8 mouse cellular contexts compared by ENCODE assay signal in the genomic region with DNA sequence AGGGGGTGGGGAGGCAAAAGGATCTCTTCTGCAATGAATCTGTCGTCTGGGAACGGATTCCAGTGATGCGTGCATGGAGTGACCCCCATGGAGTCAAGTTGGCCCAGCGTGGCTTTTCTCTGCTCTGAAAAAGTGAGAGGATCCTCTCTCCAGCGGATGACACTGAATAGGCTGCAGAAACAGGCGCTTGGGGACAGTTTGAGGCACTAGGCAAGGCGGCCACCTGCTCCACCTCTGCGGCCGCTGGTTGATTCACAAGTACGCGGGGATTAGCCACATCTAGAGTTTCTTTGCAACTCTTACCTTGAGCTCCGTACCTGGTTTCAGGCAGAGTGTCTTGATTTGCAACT.
DNase-seq lines count a peak whose midpoint lies in the region; ATAC-seq lines count a peak whose summit lies in the region.

No protein-coding gene starts in this region.

- H3K4me3 ChIP-seq in kidney, embryonic 15.5 days (replicated peaks) = peak overlapping the region; percentile 42
- peak overlapping the region; percentile 44 for H3K4me3 ChIP-seq in embryonic facial prominence, embryonic 13.5 days
- H3K4me3 ChIP-seq in hindbrain, embryonic 15.5 days = peak overlapping the region; percentile 41
- peak overlapping the region; percentile 34 for H3K4me3 ChIP-seq in midbrain, embryonic 14.5 days (replicated peaks; ENCODE audit: low read depth, low read length)

- ATAC-seq in kidney, embryonic 15.5 days (replicated peaks; ENCODE audit: low FRiP score) = no peak; the same call in 1 of the 2 replicates
- no peak for ATAC-seq in embryonic facial prominence, embryonic 13.5 days (ENCODE audit: insufficient number of reproducible peaks, insufficient read depth, low FRiP score, low TSS enrichment, low read depth)
- ATAC-seq in hindbrain, embryonic 15.5 days (ENCODE audit: low FRiP score, low read depth) = peak; percentile 50; the same call in 1 of the 2 replicates
- ATAC-seq in midbrain, embryonic 14.5 days (ENCODE audit: low FRiP score, low TSS enrichment) = 0 out of 2 replicates have a peak, but pooled peaks have one; percentile 46
- ATAC-seq in monocyte, adult 5-6 weeks (replicated peaks; ENCODE audit: insufficient number of reproducible peaks, low FRiP score, low TSS enrichment, poor library complexity, severe bottlenecking) = no peak

- no peaks in the 10 kb centered on the region for H3K9me3 ChIP-seq in kidney, embryonic 15.5 days (replicated peaks)
- H3K9me3 ChIP-seq in embryonic facial prominence, embryonic 13.5 days = no peaks in the 10 kb centered on the region
- H3K9me3 ChIP-seq in hindbrain, embryonic 15.5 days = no peaks in the 10 kb centered on the region
- no peaks in the 10 kb centered on the region for H3K9me3 ChIP-seq in midbrain, embryonic 14.5 days (ENCODE audit: control insufficient read depth, low read length)

- 0 out of 2 replicates have a peak overlapping the region, but pooled peaks have one; percentile 20 for H3K27ac ChIP-seq in kidney, embryonic 15.5 days
- peak overlapping the region; percentile 82; the same call in 1 of the 2 replicates for H3K27ac ChIP-seq in embryonic facial prominence, embryonic 13.5 days
- H3K27ac ChIP-seq in hindbrain, embryonic 15.5 days (replicated peaks) = peak overlapping the region; percentile 76
- no peak overlapping the region for H3K27ac ChIP-seq in midbrain, embryonic 14.5 days (replicated peaks; ENCODE audit: low read depth, low read length)

- 2% methylated on average over 12 of the region's 12 CpGs for WGBS in kidney, embryonic 15.5 days
- 3% methylated on average over 12 of the region's 12 CpGs for WGBS in embryonic facial prominence, embryonic 13.5 days
- 1% methylated on average over 12 of the region's 12 CpGs for WGBS in hindbrain, embryonic 15.5 days
- 2% methylated on average over 12 of the region's 12 CpGs for WGBS in midbrain, embryonic 14.5 days

- peaks cover 24% of the 10 kb centered on the region for H3K4me1 ChIP-seq in kidney, embryonic 15.5 days
- H3K4me1 ChIP-seq in embryonic facial prominence, embryonic 13.5 days = peaks cover 18% of the 10 kb centered on the region
- H3K4me1 ChIP-seq in hindbrain, embryonic 15.5 days (replicated peaks) = peaks cover 19% of the 10 kb centered on the region
- H3K4me1 ChIP-seq in midbrain, embryonic 14.5 days (ENCODE audit: control insufficient read depth, insufficient read depth, low read length) = peaks cover 12% of the 10 kb centered on the region; the same call in 1 of the 2 replicates

- no peaks in the 10 kb centered on the region for H3K36me3 ChIP-seq in kidney, embryonic 15.5 days
- no peaks in the 10 kb centered on the region for H3K36me3 ChIP-seq in embryonic facial prominence, embryonic 13.5 days
- no peaks in the 10 kb centered on the region for H3K36me3 ChIP-seq in hindbrain, embryonic 15.5 days
- H3K36me3 ChIP-seq in midbrain, embryonic 14.5 days (ENCODE audit: control insufficient read depth, insufficient read depth, low read length) = no peaks in the 10 kb centered on the region

- DNase-seq in kidney, postnatal 14 days = no peak
- no peak for DNase-seq in midbrain, embryonic 14.5 days
- no peak for DNase-seq in frontal cortex, postnatal 10 days (ENCODE audit: low spot score in 2 of 2)
- no peak for DNase-seq in layer of hippocampus, postnatal 36 days

- peaks cover 12% of the 10 kb centered on the region; the same call in 1 of the 2 replicates for H3K27me3 ChIP-seq in kidney, embryonic 15.5 days
- H3K27me3 ChIP-seq in embryonic facial prominence, embryonic 13.5 days = peaks cover 32% of the 10 kb centered on the region
- no peaks in the 10 kb centered on the region for H3K27me3 ChIP-seq in hindbrain, embryonic 15.5 days
- no peaks in the 10 kb centered on the region for H3K27me3 ChIP-seq in midbrain, embryonic 14.5 days (ENCODE audit: control insufficient read depth, insufficient read depth, low read length)

- H3K9ac ChIP-seq in kidney, embryonic 15.5 days = peak overlapping the region; percentile 35; the same call in 1 of the 2 replicates
- peak overlapping the region; percentile 59 for H3K9ac ChIP-seq in embryonic facial prominence, embryonic 13.5 days
- peak overlapping the region; percentile 51 for H3K9ac ChIP-seq in hindbrain, embryonic 15.5 days
- peak overlapping the region; percentile 34 for H3K9ac ChIP-seq in midbrain, embryonic 14.5 days (replicated peaks; ENCODE audit: low read length)

- H3K4me2 ChIP-seq in kidney, embryonic 15.5 days = peak overlapping the region; percentile 67
- H3K4me2 ChIP-seq in embryonic facial prominence, embryonic 13.5 days = peak overlapping the region; percentile 66
- H3K4me2 ChIP-seq in hindbrain, embryonic 15.5 days = peak overlapping the region; percentile 74
- peak overlapping the region; percentile 65 for H3K4me2 ChIP-seq in midbrain, embryonic 14.5 days (ENCODE audit: low read length)

Comparison
In these comparisons a context has a peak if more than half of its experiments do, and no peak if none do; other contexts are left out.
1. ATAC-seq: peak in hindbrain, embryonic 15.5 days (single experiment) and midbrain, embryonic 14.5 days (single experiment); none in kidney, embryonic 15.5 days (single experiment), embryonic facial prominence, embryonic 13.5 days (single experiment) and monocyte, adult 5-6 weeks (single experiment).
2. Peak in every context shown above with its lines, with median percentiles within 50 percentile points of each other: H3K4me2 ChIP-seq, H3K4me3 ChIP-seq and H3K9ac ChIP-seq.